Mouse (Mus musculus) cerebellum, postnatal 25 days (tissue): ENCODE results near the gene Adra2b.

Experiments used
- DNase-seq, 2 experiments: peaks; one replicate each; pipeline ENCODE4 v3.0.0; 2021; ENCODE audit warnings: mixed read lengths in 2 of 2

Gene Adra2b

DNA sequence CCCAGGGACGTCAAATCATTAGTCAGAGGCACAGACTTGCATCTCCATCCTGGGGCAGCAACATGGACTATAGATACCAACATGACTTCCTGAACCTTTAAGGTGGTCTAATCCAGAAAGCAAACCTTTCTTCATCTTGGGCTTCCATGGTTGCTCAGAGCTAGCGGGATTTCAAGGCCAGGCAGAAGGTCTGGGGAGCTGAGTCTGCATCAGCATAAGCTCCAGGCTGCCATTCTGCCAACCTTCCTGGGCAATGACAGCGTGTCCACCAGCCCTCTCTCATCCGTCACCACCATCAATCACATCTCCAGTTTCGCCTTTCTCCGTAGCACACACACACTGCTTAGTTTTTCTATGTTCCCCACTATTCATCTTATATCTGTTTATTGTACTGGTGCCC, 23.7 kb upstream of the Adra2b start:
- DNase-seq: no peak

GRCm38 (mm10) chr2:127341159-127341558, 21.8 kb upstream of the Adra2b start:
- peak; percentile 57 to 72 for DNase-seq

DNA sequence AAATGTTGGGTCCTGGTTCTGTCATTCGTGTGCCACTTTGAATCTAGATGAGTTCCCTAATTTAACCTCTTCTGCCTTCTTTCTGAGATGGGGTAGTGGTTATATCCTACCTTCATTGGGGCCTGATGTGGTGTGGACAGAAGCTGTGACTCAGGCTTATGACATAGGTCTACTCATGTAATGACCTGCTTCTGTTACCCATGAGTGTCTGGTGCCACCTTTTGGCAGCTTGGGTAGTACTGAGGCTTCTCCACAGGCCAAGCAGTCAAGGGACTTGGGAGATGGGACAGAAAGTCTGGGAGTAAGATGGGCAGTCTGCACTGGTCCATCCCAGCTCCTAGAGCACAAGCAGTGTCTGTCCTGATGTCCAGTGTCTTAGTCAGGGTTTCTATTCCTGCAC, 16.7 kb upstream of the Adra2b start:
- no peak for DNase-seq

GRCm38 (mm10) chr2:127347147-127347985, 15.6 kb upstream of the Adra2b start:
- DNase-seq: peak; percentile 20 to 24

DNA sequence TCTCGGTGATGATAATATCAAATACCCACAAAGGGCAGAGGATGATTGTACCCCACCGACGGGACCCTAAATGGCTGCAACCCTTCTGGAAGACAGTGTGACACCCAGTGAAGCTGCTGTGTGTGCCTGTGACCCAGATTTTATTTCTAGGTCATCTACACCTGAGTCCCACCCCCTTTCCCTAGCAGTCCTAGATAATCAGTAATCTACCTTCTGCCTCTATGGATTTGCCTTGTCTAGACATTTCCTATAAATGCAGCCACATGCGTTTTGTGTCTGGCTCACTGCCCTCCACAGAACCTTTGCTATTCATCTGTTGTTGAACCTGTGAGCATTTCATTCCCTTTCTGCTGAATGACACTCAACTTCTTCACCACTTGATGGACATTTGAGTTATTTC, 9.1 kb upstream of the Adra2b start:
- no peak for DNase-seq

GRCm38 (mm10) chr2:127363282-127363652, 259 bp downstream of the Adra2b start:
- DNase-seq: no peak

DNA sequence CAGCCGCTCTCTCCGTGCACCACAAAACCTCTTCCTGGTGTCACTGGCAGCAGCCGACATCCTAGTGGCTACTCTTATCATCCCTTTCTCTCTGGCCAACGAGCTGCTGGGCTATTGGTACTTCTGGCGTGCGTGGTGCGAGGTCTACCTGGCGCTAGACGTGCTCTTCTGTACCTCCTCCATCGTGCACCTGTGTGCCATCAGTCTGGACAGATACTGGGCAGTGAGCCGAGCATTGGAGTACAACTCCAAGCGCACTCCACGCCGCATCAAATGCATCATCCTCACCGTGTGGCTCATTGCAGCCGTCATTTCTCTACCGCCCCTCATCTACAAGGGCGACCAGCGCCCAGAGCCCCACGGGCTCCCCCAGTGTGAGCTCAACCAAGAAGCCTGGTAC, 688 bp downstream of the Adra2b start:
- peak; percentile 18 to 39 for DNase-seq

- no peak for DNase-seq
These were observed 1.4 kb downstream of the Adra2b start for GRCm38 (mm10) chr2:127364452-127364851.

DNA sequence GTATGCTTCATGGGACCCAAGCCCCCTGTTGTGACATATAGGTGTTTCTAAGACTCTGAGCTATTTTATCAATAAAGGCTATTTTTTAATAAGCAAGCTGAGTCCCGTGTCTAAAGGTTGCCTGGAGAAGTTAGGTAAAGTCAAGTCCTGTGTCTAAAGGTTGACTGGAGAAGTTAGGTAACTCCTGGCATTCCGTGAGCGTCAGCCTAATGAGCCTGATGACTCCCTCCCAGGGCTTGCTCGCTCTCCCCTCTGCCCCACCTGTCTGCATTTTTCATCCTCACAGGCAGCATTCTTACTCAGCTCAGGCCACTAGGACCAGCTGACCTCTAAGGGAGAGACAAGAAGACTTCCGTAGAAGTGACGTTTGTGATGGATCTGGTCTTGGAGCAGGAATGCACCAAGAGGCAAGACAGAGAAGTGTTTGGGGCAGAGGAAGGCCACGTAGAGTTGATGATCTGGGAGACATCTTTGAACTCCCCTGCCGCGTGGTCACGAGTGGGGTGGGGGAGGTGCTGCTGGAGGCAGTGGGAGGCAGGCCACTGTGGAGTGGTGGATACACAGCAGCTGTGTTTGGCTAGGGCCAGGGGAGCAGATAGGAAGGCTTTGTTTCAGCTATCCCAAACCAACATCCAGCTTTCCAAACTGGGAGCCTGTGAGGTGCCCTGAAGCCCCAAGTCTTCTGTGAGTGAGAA, 4.3 kb downstream of the Adra2b start:
- no peak for DNase-seq

DNA sequence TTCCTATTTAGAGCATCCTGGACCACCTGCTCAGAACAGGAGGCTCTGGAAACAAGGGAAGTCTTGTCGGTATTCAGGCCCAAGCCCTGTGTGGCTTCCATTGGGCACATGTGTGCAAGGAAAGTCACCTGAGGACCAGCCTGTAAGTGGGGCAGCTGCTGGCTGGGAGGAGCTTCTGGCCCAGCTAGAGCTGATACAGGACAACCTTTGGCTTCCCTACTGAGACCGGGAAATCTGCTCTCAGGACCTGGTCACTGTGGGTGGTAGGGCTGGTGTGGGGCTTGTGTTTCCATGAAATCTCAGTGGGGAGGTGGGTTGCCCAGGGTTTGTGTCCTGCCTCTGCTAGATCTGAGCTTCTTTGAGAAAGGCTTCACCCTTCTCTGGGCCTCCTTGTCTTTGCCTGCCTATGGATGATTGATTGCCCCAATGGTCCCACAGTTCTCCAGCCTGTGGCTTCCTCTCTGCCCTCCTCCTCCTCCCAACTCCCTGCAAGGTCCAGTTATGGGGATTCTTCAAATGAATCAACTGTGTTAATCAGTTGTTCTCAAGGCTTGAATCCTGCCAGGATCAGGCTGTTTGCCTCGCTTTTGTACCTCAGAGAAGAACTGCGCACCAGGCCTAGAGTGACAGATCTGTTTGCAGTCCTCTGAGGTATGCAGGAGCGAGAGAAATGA, 6.8 kb downstream of the Adra2b start:
- DNase-seq: no peak

GRCm38 (mm10) chr2:127370561-127371483, 7.8 kb downstream of the Adra2b start:
- DNase-seq: no peak

- no peak for DNase-seq
These were observed 8.5 kb downstream of the Adra2b start for GRCm38 (mm10) chr2:127371484-127371861.

DNA sequence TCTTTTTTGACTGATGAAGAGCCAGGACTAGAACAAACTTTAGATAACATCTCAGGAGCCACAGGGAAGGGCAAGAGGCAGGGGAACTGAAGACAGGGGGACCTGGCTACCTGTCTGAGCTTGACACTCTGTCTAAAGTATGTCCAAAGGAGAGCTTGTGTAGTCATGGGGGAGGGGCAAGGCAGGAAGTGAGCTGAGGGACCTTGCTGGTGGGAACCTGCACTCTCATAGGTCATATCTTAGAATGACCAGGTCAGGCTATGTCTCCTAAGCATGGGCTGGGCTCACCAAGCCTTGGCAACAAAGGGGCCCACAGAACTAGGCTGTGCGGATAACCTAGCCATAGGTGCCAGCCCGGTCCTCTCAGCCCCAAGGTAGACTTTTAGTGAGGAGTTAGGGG, 9.1 kb downstream of the Adra2b start:
- no peak for DNase-seq

DNA sequence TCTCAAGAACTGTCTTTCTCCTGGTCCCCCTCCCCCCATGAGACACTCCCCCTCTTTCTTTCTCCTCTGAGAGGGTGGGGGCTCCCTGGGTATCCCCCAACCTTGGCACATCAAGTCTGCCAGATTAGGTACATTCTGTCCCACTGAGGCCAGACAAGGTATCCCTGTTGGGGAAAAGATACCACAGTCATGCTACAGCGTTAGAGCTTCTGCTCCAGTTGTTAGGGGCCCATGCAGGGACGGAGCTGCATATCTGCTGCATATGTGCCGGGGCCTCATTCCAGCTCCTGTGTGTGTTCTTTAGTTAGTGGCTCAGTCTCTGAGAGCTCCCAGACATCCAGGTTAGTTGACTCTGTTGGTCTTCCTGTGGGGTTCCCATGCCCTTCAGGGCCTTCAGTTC, 11.1 kb downstream of the Adra2b start:
- DNase-seq: no peak

GRCm38 (mm10) chr2:127375087-127375486, 12.1 kb downstream of the Adra2b start:
- DNase-seq: no peak

DNA sequence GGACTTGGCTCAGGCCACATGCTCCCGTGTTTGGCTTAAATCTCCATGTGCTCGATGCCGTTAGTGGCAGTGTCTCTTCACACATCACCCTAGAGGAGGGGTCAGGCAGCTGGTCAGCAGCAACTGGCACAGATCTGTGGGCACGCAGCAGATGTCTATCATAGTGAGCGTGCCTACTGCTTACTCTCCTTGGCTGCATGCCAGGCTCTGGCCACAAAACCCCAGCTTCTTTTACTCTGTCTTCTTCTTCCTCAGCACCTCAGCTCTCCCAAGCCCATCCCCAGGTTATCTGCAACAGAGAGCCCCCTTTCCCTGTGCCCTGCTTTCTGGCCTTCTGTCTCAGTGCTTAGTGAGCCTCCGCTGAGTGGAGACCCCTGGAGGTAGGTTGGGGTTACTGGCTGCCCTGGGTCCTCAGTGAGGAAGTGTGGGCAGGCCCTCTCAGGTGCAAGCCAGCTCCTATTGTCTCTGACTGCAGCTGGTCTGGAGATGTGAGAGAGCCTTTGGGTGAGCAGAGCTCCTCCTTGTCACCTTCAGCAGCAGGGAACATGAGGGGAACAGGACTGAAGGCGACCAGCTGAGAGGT, 12.8 kb downstream of the Adra2b start:
- no peak for DNase-seq

DNA sequence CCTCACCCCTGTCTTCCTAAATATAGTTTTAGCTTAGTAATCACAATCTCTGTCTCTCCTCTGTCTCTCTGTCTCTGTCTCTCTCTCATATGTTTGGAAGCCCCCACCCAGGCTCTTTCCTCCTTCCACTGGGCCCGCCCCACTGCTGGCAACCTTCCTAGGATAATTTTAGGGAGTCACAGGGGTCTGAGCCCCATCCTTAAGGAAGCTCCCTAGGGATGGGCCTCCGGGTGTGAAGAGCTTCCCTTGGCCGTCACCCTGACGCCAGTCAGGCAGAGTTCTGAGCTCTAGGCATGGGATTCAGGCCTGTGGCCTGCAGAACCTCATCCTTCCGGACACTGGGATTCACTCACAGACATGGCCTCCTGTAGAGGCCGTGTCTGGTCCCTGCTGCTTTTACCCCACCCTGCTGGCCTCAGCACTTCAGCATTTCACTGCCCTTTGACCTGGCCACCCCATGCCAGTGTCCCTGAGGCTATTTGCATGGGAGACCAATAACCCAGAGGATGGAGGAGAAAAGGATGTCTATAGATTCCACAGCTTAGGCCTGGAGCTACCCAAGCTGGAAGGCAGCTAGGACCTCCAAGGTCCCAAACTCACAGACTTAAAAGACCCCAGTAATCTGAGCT, 13.5 kb downstream of the Adra2b start:
- no peak for DNase-seq

DNA sequence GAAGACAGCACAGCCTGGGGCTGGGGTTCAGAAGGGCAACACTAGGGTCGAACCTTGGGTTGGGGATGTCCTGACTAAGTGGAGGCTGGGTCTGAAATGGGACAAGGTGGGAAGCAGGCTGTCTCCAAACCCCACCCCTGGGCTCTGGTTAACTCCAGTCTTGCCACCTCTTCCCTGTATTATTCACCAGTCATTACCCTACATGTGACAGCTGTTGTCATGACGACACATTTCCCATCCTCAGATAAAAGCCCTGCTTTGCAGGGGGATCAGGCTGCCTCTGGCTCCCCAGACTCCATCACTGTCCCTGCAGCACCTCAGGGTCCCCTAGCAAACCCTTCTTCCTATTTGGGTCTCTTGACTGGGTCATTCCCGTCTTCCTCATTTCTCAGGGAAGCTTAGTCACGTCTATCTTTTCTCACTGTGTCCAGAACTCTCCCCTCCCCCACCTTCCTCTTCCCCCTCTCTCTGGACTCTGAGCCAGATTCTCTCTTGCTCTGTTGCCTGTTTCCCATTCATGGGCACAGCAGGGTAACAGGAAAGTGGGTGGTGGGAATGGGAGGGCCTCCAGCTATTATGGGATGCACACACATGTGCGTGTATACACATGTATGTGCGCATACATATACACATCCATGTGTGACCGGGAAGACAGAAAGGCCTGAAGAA, 15.1 kb downstream of the Adra2b start:
- DNase-seq: no peak

DNA sequence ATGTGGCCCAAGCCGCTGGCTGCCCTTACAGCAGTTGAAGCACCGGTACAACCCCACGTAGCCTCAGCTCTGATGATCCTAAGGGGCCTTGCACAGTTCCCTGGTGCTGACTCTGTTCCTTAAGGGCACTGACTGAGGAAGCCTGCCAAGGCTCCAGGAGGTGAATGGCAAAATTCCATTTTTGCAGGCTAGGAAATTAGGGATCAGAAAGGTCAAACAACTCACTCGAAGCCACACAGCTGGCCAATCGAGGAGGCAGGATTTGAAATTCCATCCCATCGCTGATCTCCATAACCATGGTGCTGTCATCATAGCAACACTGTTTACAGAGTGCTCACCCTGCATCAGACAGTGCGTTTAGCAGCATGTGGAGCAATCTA, 15.6 kb downstream of the Adra2b start:
- DNase-seq: no peak

DNA sequence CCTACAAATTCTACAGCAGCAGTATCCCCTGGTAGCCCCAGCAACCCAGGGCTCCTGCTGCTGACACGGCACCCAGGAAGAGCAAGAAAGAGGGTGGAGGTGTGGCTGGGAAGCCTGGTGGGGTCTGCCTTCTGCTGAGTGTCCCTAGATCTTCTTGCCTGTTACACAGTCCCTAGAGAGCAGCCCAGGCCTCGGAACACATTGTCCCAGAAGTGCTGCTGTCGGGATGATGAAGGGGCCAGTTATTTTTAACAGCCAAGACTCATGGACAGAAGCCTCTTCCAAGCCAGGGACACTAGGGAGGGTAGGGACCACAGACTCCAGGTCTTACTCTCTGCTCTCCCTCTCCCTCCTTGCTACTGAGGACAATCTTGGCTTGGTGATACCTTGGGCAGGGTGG, 16.2 kb downstream of the Adra2b start:
- no peak for DNase-seq

DNA sequence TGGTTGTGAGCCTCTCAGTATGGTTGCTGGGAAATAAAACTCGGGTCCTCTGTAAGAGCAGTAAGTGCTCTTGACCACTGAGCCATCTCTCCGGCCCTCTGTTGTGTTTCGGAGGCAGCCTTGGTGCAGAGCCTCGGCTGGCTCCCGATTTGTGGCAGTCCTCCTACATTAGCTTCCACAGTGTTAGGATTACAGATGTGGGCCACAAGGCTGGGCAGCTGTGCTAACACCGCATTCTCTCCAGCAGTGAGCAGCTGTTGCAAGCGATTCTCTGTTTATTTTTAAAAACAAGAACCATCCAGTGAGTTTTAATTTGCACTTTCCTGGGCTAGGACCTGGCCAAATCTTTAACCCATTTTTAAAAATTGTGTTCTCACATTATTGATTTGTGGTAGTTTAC, 20.9 kb downstream of the Adra2b start:
- DNase-seq: no peak
